Mouse (Mus musculus): ENCODE results near the gene Fam189a1. TPM values are rescaled to one million over a fixed set of nuclear protein-coding genes. Genes with fewer than 3 reads are reported as not detected.

The Fam189a1 gene
- total RNA-seq, 2 experiments from 2014 or later: 0.50 to 0.80 TPM

DNA sequence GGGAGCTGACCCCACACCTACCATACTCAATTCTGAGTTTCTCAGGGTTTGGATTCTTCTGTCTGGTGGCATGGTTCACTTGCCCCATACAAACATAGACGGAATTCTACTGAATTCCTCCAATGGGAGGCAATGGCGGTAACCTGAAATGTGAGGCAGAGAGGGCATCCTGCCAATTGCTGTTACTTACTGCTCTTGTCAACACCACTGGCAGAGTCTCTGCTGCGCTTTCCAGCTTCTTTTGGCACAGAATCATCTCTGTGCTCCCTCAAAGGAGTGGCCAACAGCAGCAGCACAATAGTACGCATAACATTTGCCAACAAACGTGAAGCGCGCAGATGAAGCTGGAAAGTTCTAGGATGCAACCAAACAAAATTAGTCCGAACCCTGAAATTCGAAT, 266.5 kb downstream of the Fam189a1 start:
- DNase-seq (ENCODE audit: low spot score in 2 of 2): no peak

GRCm38 (mm10) chr7:64884187-64884862, 272.0 kb downstream of the Fam189a1 start:
- no peak for DNase-seq (ENCODE audit: low spot score in 2 of 2)

GRCm38 (mm10) chr7:64882243-64882642, 274.1 kb downstream of the Fam189a1 start:
- DNase-seq (ENCODE audit: low spot score in 2 of 2): no peak

- DNase-seq (ENCODE audit: low spot score in 2 of 2): no peak
Observed at GRCm38 (mm10) chr7:64881387-64881786, 275.0 kb downstream of the Fam189a1 start.

GRCm38 (mm10) chr7:64880415-64880814, 276.0 kb downstream of the Fam189a1 start:
- no peak for DNase-seq (ENCODE audit: low spot score in 2 of 2)

DNA sequence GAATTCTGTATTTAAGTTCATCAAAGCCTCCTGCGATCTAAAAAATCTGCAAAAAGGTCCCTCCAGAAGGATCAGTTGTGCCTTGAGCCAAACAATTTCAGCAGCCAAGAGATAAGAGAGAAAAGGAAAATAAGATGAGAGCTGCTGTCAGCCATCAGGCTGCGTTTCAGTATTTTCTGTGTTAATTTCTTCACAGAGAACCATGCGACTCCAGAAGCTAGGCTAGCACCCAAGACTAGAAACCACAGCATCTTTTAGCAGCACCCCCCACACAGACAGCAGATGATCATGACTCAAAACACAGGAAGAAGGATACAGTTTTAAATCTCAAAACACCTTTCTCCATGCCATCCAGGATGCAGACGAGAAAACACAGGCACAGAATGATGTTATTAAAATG, 281.4 kb downstream of the Fam189a1 start:
- DNase-seq (ENCODE audit: low spot score in 2 of 2): no peak

DNA sequence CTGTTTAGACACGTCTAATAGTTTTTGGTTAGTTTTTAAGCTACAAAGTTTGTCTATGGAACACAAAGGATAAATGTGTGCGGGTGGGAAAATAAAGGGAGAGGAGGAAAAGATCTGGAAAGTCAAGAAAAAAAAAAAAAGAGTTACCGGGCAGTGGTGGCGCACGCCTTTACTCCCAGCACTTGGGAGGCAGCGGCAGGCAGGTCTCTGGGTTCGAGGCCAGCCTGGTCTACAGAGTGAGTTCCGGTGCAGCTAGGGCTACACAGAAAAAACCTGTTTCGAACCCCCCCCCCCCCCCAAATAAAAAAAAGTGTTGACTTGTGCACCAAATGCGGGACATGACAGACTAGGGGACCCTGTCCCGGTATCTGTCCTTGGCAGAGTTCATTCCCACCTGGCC, 283.1 kb downstream of the Fam189a1 start:
- no peak for DNase-seq (ENCODE audit: low spot score in 2 of 2)

GRCm38 (mm10) chr7:64872743-64873241, 283.6 kb downstream of the Fam189a1 start, which contains the start of gene Nsmce3:
Gene Nsmce3 (minus strand): TSS chr7:64872997.
- DNase-seq (ENCODE audit: low spot score in 2 of 2): peak; percentile 97

GRCm38 (mm10) chr7:64871987-64872742, 284.2 kb downstream of the Fam189a1 start:
- DNase-seq (ENCODE audit: low spot score in 2 of 2): no peak

DNA sequence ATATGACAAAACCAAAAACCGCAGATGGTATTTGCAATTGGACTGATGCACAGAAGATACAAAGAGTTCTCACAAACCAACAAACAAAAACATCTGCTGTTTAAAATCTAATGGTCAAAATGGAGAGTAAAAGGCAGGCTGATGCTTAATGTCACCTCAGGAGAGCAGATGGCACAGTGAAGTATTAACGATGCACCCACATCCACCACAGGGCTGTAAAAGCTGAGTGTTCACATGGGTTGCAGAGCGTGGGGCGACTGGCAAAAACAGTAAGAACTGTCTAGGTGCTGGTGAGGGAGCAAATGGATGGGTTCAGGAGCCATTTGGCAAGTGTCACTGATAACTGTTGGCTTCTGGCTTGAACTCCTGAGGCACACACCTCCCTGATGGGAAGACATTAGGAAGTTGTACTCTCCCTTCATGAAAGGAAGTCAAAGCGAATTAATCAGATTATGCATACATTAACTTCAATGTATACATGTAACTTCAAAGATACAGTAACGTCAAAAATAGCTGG, 286.8 kb downstream of the Fam189a1 start:
- no peak for DNase-seq (ENCODE audit: low spot score in 2 of 2)

DNA sequence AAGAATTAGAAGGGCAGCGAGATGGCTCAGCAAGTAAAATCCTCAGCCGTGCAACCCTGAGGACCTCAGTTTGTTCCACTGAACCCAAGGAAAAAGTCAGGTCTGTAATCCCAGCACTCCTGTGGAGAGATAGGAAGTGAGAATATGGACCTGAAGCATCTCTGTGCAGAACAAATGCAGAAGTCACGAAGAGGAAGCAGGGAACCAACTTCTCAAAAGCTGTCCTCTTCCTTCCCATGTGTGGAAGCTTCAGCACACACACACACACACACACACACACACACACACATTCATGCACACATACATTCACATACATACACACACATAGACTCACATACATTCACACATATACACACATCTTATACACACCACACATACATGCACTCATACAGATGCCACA, 292.8 kb downstream of the Fam189a1 start:
- no peak for DNase-seq (ENCODE audit: low spot score in 2 of 2)

- DNase-seq (ENCODE audit: low spot score in 2 of 2): no peak
Observed at GRCm38 (mm10) chr7:64862978-64863377, 293.4 kb downstream of the Fam189a1 start.

- no peak for DNase-seq (ENCODE audit: low spot score in 2 of 2)
Observed at GRCm38 (mm10) chr7:64856526-64857082, 299.8 kb downstream of the Fam189a1 start.

DNA sequence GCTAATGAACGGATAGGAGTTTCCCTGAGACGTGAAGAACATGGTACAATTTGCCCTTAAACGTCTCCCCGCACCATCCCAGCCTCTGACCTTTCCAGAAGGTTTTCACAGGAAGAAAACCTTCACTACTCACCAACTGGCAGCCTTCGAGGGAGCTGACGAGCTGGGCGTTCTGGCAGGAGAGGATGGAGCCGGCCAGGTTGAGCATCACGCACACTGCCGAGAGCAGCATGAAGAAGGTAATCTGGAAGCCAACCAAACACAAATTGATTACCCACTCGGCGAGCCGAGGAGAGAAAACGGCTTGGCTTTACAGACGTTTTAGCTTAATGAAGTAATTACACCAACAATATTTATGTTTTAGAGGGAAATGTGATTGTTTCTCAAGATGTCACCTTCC, 300.4 kb downstream of the Fam189a1 start:
- DNase-seq (ENCODE audit: low spot score in 2 of 2): no peak

GRCm38 (mm10) chr7:64855389-64855927, 300.9 kb downstream of the Fam189a1 start:
- no peak for DNase-seq (ENCODE audit: low spot score in 2 of 2)

GRCm38 (mm10) chr7:64850791-64851190, 305.6 kb downstream of the Fam189a1 start:
- no peak for DNase-seq (ENCODE audit: low spot score in 2 of 2)

GRCm38 (mm10) chr7:64847366-64847899, 308.9 kb downstream of the Fam189a1 start:
- DNase-seq (ENCODE audit: low spot score in 2 of 2): no peak

DNA sequence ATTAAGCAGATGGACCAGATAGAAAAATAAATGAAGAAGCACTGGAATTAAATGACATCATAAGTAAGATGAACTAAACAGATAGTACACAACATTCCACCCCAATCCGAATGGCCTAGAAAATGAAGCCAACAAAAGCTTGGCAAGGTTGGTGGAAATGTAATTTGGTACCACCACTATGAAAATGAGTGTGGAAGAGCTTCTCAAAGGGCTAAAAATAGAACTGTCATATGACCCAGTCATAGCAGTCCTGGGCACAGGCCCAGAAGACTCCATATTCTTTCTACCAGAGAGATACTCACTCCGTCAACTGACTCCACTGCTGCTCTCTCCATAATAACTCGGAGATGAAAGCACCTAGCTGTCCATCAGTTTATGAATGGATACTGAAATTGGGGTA, 310.3 kb downstream of the Fam189a1 start:
- DNase-seq (ENCODE audit: low spot score in 2 of 2): no peak

DNA sequence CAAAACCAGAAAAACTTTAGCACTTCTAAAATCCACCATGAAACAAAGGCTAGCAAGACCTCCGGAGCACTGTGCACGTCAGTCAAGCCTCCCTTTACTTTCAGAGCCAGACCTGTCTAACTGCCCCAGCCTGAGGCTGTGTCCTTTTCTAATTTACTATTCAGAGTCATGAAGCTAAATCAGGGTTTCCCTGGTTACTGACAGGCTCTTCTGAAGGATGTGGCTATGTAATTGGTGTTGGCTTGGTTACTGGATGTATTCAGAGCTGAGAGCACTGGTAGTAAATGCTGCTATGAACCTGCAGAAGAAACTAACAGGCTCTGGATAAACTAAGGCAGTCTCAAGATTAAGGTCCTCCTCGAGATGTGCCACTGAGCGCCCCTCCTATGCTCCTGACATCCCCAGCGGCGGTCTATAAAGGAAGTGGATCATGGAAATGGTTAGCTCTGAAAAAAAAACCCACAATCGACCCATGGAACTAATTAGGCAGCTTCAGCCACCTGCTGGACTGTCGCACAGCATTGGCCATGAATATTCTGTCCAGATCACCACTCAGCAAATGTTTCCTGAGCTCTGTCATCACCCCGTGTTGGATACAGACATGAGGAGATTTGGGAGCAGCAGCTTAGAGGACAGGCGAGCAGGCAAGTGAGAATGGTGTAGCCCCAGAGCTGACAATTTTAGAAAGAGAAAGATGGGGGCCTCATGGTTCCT, 315.3 kb downstream of the Fam189a1 start:
- DNase-seq (ENCODE audit: low spot score in 2 of 2): no peak

- no peak for DNase-seq (ENCODE audit: low spot score in 2 of 2)
Observed at GRCm38 (mm10) chr7:64840576-64840895, 315.8 kb downstream of the Fam189a1 start.
